8 mouse cellular contexts compared by ENCODE assay signal in the genomic region with DNA sequence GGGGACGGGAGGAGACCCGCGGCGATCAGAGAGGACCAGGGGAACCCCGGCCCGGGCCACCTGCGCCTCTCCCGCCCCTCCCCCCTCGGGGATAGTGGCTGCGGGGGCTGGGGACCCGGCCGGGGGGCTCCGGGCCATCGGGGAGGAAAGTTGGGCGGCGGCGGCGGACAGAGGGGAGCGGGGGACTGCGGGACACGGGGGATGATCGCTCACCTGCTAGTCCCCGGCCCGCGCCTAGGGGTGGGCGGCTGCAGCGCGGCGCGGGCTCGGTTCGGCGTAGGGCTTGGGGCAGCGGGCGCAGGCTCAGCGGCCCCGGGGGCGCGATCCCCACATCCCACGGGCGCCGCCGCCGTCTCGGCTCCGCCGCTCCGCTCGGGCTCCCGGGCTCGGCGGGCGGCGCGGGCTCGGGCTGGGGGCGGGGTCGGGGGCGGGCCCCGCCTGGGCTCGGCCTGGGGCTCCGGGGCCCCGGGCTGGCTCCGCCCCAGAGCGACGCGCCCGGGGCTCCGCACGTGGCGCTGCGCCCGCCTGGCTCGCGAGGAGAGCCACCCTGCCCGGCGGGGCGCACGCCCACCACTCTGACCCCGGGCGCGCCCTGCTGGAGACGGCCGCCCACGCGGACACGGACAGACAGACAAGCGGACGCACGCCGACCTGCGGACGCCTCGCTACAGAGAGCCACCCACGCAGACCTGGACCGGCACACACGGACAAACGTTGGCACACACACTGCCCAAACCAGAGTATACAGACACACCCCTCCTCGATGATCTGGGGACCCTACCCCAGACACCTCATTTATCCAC. TPM values are rescaled to one million over a fixed set of nuclear protein-coding genes. Genes with fewer than 3 reads are reported as not detected.
DNase-seq lines count a peak whose midpoint lies in the region; ATAC-seq and TF ChIP-seq lines count a peak whose summit lies in the region.

A gene (minus strand): TSS at position 381 of the 803 bp plus-strand sequence.

- peaks cover 77% of the 10 kb centered on the region for H3K27me3 ChIP-seq in forebrain, embryonic 12.5 days
- peaks cover 77% of the 10 kb centered on the region for H3K27me3 ChIP-seq in hindbrain, embryonic 16.5 days (replicated peaks; ENCODE audit: control insufficient read depth, insufficient read depth, low read length)

- ATAC-seq in forebrain, embryonic 12.5 days (ENCODE audit: low FRiP score), result peak; percentile 81
- ATAC-seq in hindbrain, embryonic 16.5 days, result no peak
- peak; percentile 26; the same call in 1 of the 2 replicates for ATAC-seq in megakaryocyte progenitor cell, adult 5-6 weeks (replicated peaks; ENCODE audit: poor library complexity)

- peak within 1 kb of the TSS; percentile 39 for H3K4me3 ChIP-seq in left cerebral cortex, adult 2 months
- H3K4me3 ChIP-seq in forebrain, embryonic 12.5 days (replicated peaks), result peak within 1 kb of the TSS; percentile 70
- H3K4me3 ChIP-seq in hindbrain, embryonic 16.5 days (ENCODE audit: low read length), result peak within 1 kb of the TSS; percentile 57

- no peak for TF ChIP-seq CTCF in left cerebral cortex, adult 2 months (IDR thresholded peaks at IDR 0.05)

- H3K4me2 ChIP-seq in forebrain, embryonic 12.5 days, result peak within 1 kb of the TSS; percentile 99
- peak within 1 kb of the TSS; percentile 93 for H3K4me2 ChIP-seq in hindbrain, embryonic 16.5 days (ENCODE audit: low read length)

- H3K9ac ChIP-seq in forebrain, embryonic 12.5 days, result peak within 1 kb of the TSS; percentile 82
- peak within 1 kb of the TSS; percentile 66 for H3K9ac ChIP-seq in hindbrain, embryonic 16.5 days (ENCODE audit: low read depth, low read length)

- WGBS in forebrain, embryonic 12.5 days, result 1% methylated on average over 46 of the region's 99 CpGs
- under 1% methylated on average over 21 of the region's 99 CpGs for WGBS in hindbrain, embryonic 16.5 days

- intact Hi-C loops in left cerebral cortex, adult 2 months (cut with DNase I), result no loop called here

- no peak within 1 kb of the TSS for H3K27ac ChIP-seq in left cerebral cortex, adult 2 months
- H3K27ac ChIP-seq in forebrain, embryonic 12.5 days, result no peak within 1 kb of the TSS
- H3K27ac ChIP-seq in hindbrain, embryonic 16.5 days (ENCODE audit: low read depth, low read length), result no peak within 1 kb of the TSS

- peak in 1 of 2 experiments; percentile 10 for DNase-seq in left cerebral cortex, adult 2 months (ENCODE audit: extremely low spot score in 1 of 2, low spot score in 2 of 2)
- DNase-seq in left cerebral cortex, adult 9 months (ENCODE audit: low spot score in 2 of 2), result no peak
- DNase-seq in thymus, postnatal 10 days (ENCODE audit: low spot score in 2 of 2), result peak; percentile 34 to 53
- DNase-seq in layer of hippocampus, postnatal 10 days (ENCODE audit: low spot score in 2 of 2), result no peak
- no peak for DNase-seq in urinary bladder, postnatal 4 days (ENCODE audit: low spot score in 2 of 2)

- peaks cover 15% of the 10 kb centered on the region for H3K4me1 ChIP-seq in forebrain, embryonic 12.5 days
- H3K4me1 ChIP-seq in hindbrain, embryonic 16.5 days (ENCODE audit: control insufficient read depth, insufficient read depth, low read depth, low read length), result peaks cover 11% of the 10 kb centered on the region

- no peaks in the 10 kb centered on the region for H3K36me3 ChIP-seq in forebrain, embryonic 12.5 days (replicated peaks)
- H3K36me3 ChIP-seq in hindbrain, embryonic 16.5 days (ENCODE audit: control insufficient read depth, insufficient read depth, low read length), result no peaks in the 10 kb centered on the region

- no peaks in the 10 kb centered on the region for H3K9me3 ChIP-seq in forebrain, embryonic 12.5 days
- no peaks in the 10 kb centered on the region for H3K9me3 ChIP-seq in hindbrain, embryonic 16.5 days (ENCODE audit: control insufficient read depth, low read length)

RNA-seq across cellular contexts. Expression of the gene that starts here (rescaled TPM):
- 1 to 10 TPM; 3.9 to 5.0 TPM for total RNA-seq in left cerebral cortex, adult 2 months (2021)
- polyA plus RNA-seq in forebrain, embryonic 12.5 days (2016; fragmentation: Nextera tagmentation; extraction: Ambion mirVana), result 3.2 and 3.5 TPM in 2 replicates
- 0.24 and 0.36 TPM in 2 replicates for polyA plus RNA-seq in hindbrain, embryonic 16.5 days (2015; fragmentation: Nextera tagmentation; extraction: Ambion mirVana)
- total RNA-seq in megakaryocyte progenitor cell, adult 5-6 weeks (2015), result not detected in 2 replicates
- total RNA-seq in megakaryocyte progenitor cell, adult 5-6 weeks (2017), result not detected in 2 replicates
- total RNA-seq in layer of hippocampus, postnatal 10 days (2021), result 1 to 10 TPM; 1.4 to 1.5 TPM

Comparison
In these comparisons a context has a peak if more than half of its experiments do, and no peak if none do; other contexts are left out.
1. Peak in ATAC-seq in megakaryocyte progenitor cell, adult 5-6 weeks; RNA of the gene not detected or under 1 TPM.
2. DNase-seq: peak in thymus, postnatal 10 days (2 of 2); none in left cerebral cortex, adult 9 months (0 of 2), layer of hippocampus, postnatal 10 days (0 of 2) and urinary bladder, postnatal 4 days (0 of 2).
3. Peak in every context shown above with its lines, with median percentiles within 50 percentile points of each other: H3K4me3 ChIP-seq.